Mouse (Mus musculus) CH12.LX (cell line): ENCODE results near the gene Prkcb. TPM values are rescaled to one million over a fixed set of nuclear protein-coding genes. Genes with fewer than 3 reads are reported as not detected.

Source experiments
- DNase-seq: peaks from one replicate; pipeline ENCODE4 v3.0.0-alpha.2; 2013; ENCODE audit errors: extremely low read depth
- H3K27ac ChIP-seq: 2 replicates; pipeline ENCODE4 v1.5.1; 2012; ENCODE audit warnings: low read depth, mild to moderate bottlenecking, control low read depth, moderate library complexity; ENCODE audit not compliant: insufficient read depth
- H3K27me3 ChIP-seq: replicated peaks from 2 replicates; pipeline ENCODE3; 2012; ENCODE audit warnings: inconsistent platforms
- H3K36me3 ChIP-seq, 2 experiments: replicated peaks in 1 of 2; 2 replicates each; pipeline versions ENCODE3 to v1.6.1; 2012; ENCODE audit warnings: inconsistent platforms in 1 of 2, low read length in 1 of 2, mild to moderate bottlenecking in 1 of 2, mixed read lengths in 1 of 2, moderate library complexity in 1 of 2; ENCODE audit not compliant: control insufficient read depth in 1 of 2, insufficient read depth in 1 of 2
- H3K4me1 ChIP-seq, 2 experiments: 2 replicates each; pipeline ENCODE4 v1.6.1; 2012; ENCODE audit warnings: inconsistent platforms in 1 of 2, moderate library complexity in 1 of 2; ENCODE audit not compliant: insufficient read depth in 2 of 2, control insufficient read depth in 1 of 2
- H3K4me2 ChIP-seq: 2 replicates; pipeline ENCODE4 v1.6.1; 2012; ENCODE audit warnings: low read depth, mild to moderate bottlenecking, control low read depth; ENCODE audit not compliant: poor library complexity, insufficient read depth, severe bottlenecking
- H3K4me3 ChIP-seq, 3 experiments: fragments of 150-350 bp in 1 of 3; sonication (generic) in 1 of 3; replicated peaks in 1 of 3; 2 replicates each; pipeline versions ENCODE3 to v1.5.1; 2011 to 2012; ENCODE audit warnings: low read depth in 2 of 3, low read length in 2 of 3, mild to moderate bottlenecking in 2 of 3, moderate library complexity in 2 of 3, control low read depth in 1 of 3, improper control_type of control experiment in 1 of 3, inconsistent platforms in 1 of 3, mixed read lengths in 1 of 3; ENCODE audit not compliant: poor library complexity in 1 of 3
- H3K79me2 ChIP-seq: replicated peaks from 2 replicates; pipeline ENCODE4 v1.6.1; 2012; ENCODE audit warnings: mild to moderate bottlenecking, moderate library complexity; ENCODE audit not compliant: control insufficient read depth, poor library complexity, insufficient read depth, severe bottlenecking; ENCODE audit errors: extremely low read depth
- H3K9ac ChIP-seq: 2 replicates; pipeline ENCODE4 v1.6.1; 2012; ENCODE audit warnings: low read depth, mild to moderate bottlenecking, control low read depth, moderate library complexity; ENCODE audit not compliant: insufficient read depth
- H3K9me3 ChIP-seq: replicated peaks from 2 replicates; pipeline ENCODE3; 2012; ENCODE audit warnings: low read length, inconsistent platforms, mixed read lengths
- BHLHE40 ChIP-seq: IDR thresholded peaks from 2 replicates; pipeline ENCODE4 v1.6.1; 2011; ENCODE audit warnings: mild to moderate bottlenecking, low read depth, low read length, improper control_type of control experiment
- CTCF ChIP-seq, 2 experiments: IDR thresholded peaks in 1 of 2; conservative IDR thresholded peaks in 1 of 2; 2 replicates each; pipeline ENCODE4 v1.5.1; 2011 to 2012; ENCODE audit warnings: low read depth in 2 of 2, low read length in 2 of 2, improper control_type of control experiment in 1 of 2, inconsistent platforms in 1 of 2, mild to moderate bottlenecking in 1 of 2, moderate library complexity in 1 of 2
- ELF1 ChIP-seq: IDR thresholded peaks from 2 replicates; pipeline ENCODE4 v1.6.1; 2014; ENCODE audit warnings: low read depth, mild to moderate bottlenecking, inconsistent platforms, low read length, improper control_type of control experiment
- EP300 ChIP-seq: IDR thresholded peaks from 2 replicates; pipeline ENCODE4 v1.6.1; 2011; ENCODE audit warnings: low read length, improper control_type of control experiment
- ETS1 ChIP-seq: conservative IDR thresholded peaks from 2 replicates; pipeline ENCODE4 v1.6.1; 2012; ENCODE audit warnings: low read depth, mild to moderate bottlenecking, inconsistent platforms, low read length, improper control_type of control experiment, moderate library complexity
- IRF4 ChIP-seq: IDR thresholded peaks from 2 replicates; pipeline ENCODE4 v1.6.1; 2014; ENCODE audit warnings: low read depth, mild to moderate bottlenecking, inconsistent platforms, low read length, improper control_type of control experiment
- JUN ChIP-seq: IDR thresholded peaks from 2 replicates; pipeline ENCODE4 v1.6.1; 2011; ENCODE audit warnings: low read depth, mild to moderate bottlenecking, low read length, improper control_type of control experiment, moderate library complexity; ENCODE audit not compliant: insufficient read depth
- JUND ChIP-seq: conservative IDR thresholded peaks from 2 replicates; pipeline ENCODE4 v1.6.1; 2011; ENCODE audit warnings: low read depth, low read length, improper control_type of control experiment
- KAT2A ChIP-seq: IDR thresholded peaks from 2 replicates; pipeline ENCODE4 v1.6.1; 2012; ENCODE audit warnings: low read length, improper control_type of control experiment, inconsistent platforms; ENCODE audit not compliant: insufficient replicate concordance
- MAZ ChIP-seq: IDR thresholded peaks from 2 replicates; pipeline ENCODE4 v1.6.1; 2012; ENCODE audit warnings: low read depth, mild to moderate bottlenecking, inconsistent platforms, low read length, improper control_type of control experiment, moderate library complexity
- MEF2A ChIP-seq: IDR thresholded peaks from 2 replicates; pipeline ENCODE4 v1.6.1; 2014; ENCODE audit warnings: low read depth, mild to moderate bottlenecking, inconsistent platforms, low read length, improper control_type of control experiment, borderline replicate concordance
- TCF12 ChIP-seq: IDR thresholded peaks from 2 replicates; pipeline ENCODE4 v1.6.1; 2014; ENCODE audit warnings: low read depth, mild to moderate bottlenecking, inconsistent platforms, low read length, improper control_type of control experiment
- UBTF ChIP-seq: IDR thresholded peaks from 2 replicates; pipeline ENCODE4 v1.6.1; 2012; ENCODE audit warnings: low read depth, mild to moderate bottlenecking, inconsistent platforms, low read length, improper control_type of control experiment, moderate library complexity
- ZMIZ1 ChIP-seq: IDR thresholded peaks from 2 replicates; pipeline ENCODE4 v1.6.1; 2012; ENCODE audit warnings: low read depth, mild to moderate bottlenecking, inconsistent platforms, low read length, improper control_type of control experiment
- dilution Hi-C: fragments of 300-500 bp; cut with MboI; formaldehyde crosslinking; loops from 2 replicates; pipeline ENCODE4 v1.14.3; 2020; ENCODE audit warnings: low sequenced_read_pairs; ENCODE audit not compliant: extremely low pct_unique_long_range_greater_than_20kb, extremely low pct_ligation_motif_present
- in situ Hi-C: fragments of 300-500 bp; cut with MboI; formaldehyde crosslinking; loops from 3 replicates; pipeline ENCODE4 v1.14.3; 2019; ENCODE audit warnings: low sequenced_read_pairs, low pct_ligation_motif_present, low pct_unique_long_range_greater_than_20kb, mixed read lengths
- polyA plus RNA-seq: library from polyadenylated mRNA; unstranded; fragments of >175 nt; gene quantifications from 2 replicates; pipeline ENCODE4 v1.2.1, GENCODE M21; 2012; ENCODE audit warnings: low read depth; ENCODE audit not compliant: insufficient read length
- total RNA-seq, 2 experiments: library from RNA; depleted of rRNA; stranded (reverse); fragments of 300-350 nt in 1 of 2; fragments of >200 nt in 1 of 2; gene quantifications; 2 replicates each; pipeline ENCODE4 v1.2.3; 2012 to 2014

The Prkcb gene
- total and polyA plus RNA-seq, 3 experiments = 323 to 463 (median 337) TPM

- TF ChIP-seq MAZ (0 out of 2 replicates have a peak, but pooled peaks have one; percentile 68), JUN (no peak; the same call in 1 of the 2 replicates), TCF12 (peak; percentile 49; the same call in 1 of the 2 replicates), MEF2A (peak; percentile 64; the same call in 1 of the 2 replicates), BHLHE40 (peak; percentile 63), UBTF (0 out of 2 replicates have a peak, but pooled peaks have one; percentile 49)
- TF ChIP-seq, all 38 proteins: peak for 21
Measured at GRCm38 (mm10) chr7:122260055-122260602, 28.4 kb upstream of the Prkcb start (continued).

GRCm38 (mm10) chr7:122268983-122269486 is 19.5 kb upstream of the Prkcb start:
- in situ Hi-C loops = no loop called here
- Histone ChIP-seq H3K9ac (no peak overlapping the region), H3K4me1 (peaks cover 9 to 12% of the 10 kb centered on the region in 2 experiments), H3K27ac (no peak overlapping the region)
- TF ChIP-seq ZMIZ1 (no peak), TCF12 (no peak), KAT2A (no peak)
- TF ChIP-seq, all 38 proteins: peak for 0
- Histone ChIP-seq H3K9me3 (peaks cover 2% of the 10 kb centered on the region), H3K4me3 (no peak overlapping the region), H3K27me3 (no peaks in the 10 kb centered on the region), H3K4me2 (no peak overlapping the region), H3K79me2 (no peaks in the 10 kb centered on the region), H3K36me3 (no peaks in the 10 kb centered on the region)
- DNase-seq = no peak
- dilution Hi-C loops = no loop called here

- Histone ChIP-seq H3K27me3 (no peaks in the 10 kb centered on the region), H3K4me1 (peaks cover 10 to 12% of the 10 kb centered on the region in 2 experiments)
Measured at GRCm38 (mm10) chr7:122272334-122272733, 16.2 kb upstream of the Prkcb start.

More at GRCm38 (mm10) chr7:122272334-122272733, 16.2 kb upstream of the Prkcb start:
- in situ Hi-C loops (no loop called here), dilution Hi-C loops (no loop called here)
- H3K27ac ChIP-seq = no peak overlapping the region
- no peaks in the 10 kb centered on the region for H3K36me3 ChIP-seq
- no peak overlapping the region for H3K9ac ChIP-seq
- H3K9me3 ChIP-seq = peaks cover 2% of the 10 kb centered on the region
- no peak overlapping the region for H3K4me2 ChIP-seq
- peak; percentile 57; the same call in 1 of the 2 replicates for TF ChIP-seq IRF4
- TF ChIP-seq TCF12 = 0 out of 2 replicates have a peak, but pooled peaks have one; percentile 15
- no peak for TF ChIP-seq CTCF (conservative IDR thresholded peaks at IDR 0.05 in 1 of 2, IDR thresholded peaks at IDR 0.05 in 1 of 2; ENCODE audit: low read depth in 2 of 2, low read length in 2 of 2)
- no peak for TF ChIP-seq ELF1
- peak; percentile 62 for TF ChIP-seq EP300
- peak; percentile 74 for TF ChIP-seq ETS1
- 0 out of 2 replicates have a peak, but pooled peaks have one; percentile 32 for TF ChIP-seq JUND
- no peak overlapping the region for H3K4me3 ChIP-seq
- DNase-seq = no peak
- no peaks in the 10 kb centered on the region for H3K79me2 ChIP-seq
